Mouse (Mus musculus): ENCODE data around the gene Cldn11.

Gene Cldn11

DNA sequence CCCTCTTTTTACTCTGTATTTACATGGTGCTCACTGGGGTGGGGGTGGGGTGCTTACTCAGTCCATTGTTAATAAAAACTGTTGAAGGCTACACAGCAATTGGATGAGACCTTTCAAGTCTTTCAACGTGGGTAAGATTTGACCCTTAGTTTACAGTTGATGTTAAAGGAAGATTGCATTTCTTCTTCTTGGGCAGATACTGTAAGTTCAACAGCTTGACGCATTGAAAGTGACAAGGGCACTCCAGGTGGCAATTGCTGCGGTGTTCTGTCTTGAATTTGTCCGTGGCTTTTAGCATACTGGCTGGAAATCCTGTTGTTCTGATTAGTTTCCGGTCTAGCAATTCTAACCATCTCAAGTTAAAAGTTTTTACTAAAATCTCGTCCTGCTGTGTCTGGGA, 11.6 kb downstream of the Cldn11 start:
- no peak for DNase-seq

GRCm38 (mm10) chr3:31162860-31163259, 13.1 kb downstream of the Cldn11 start:
- DNase-seq = no peak

- no peak for DNase-seq
Observed at GRCm38 (mm10) chr3:31165803-31166202, 16.1 kb downstream of the Cldn11 start.

- no peak for DNase-seq
Observed at GRCm38 (mm10) chr3:31166365-31166871, 16.7 kb downstream of the Cldn11 start.

- no peak for DNase-seq
Observed at GRCm38 (mm10) chr3:31190342-31190741, 40.6 kb downstream of the Cldn11 start.

GRCm38 (mm10) chr3:31191402-31191801, 41.7 kb downstream of the Cldn11 start:
- no peak for DNase-seq

DNA sequence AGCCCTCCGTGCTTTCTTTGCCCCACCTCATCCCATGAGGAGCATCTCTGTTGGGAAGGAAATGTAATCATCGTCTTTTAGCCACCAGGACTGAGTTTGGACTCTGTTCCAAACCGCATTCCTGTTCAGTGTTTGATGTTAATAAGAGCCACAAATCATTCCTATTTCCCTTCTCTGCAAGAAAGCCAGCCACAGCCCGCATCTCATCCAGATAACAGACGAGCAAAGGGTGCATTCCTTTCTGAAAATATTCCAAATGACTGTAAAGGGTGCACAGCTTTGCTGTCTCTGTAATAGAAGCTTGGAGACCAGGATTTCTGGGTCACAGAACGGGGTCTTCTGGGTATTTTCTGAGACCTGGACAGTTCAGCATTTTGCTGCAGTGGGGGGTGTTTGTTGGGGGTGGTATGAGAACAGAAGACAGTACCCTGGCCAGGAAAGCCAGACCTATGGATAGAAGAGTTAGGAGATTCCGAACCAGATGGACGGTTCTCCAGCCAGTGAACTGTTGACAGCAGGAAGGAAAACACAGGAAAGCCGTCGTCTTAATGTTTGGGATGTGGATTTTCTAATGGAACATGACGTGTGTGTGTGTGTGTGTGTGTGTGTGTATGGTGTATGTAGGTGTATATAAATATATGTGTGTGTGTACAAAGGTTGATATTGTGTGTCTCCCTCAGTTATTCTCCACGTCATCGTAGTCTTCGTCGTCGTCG, 49.6 kb downstream of the Cldn11 start:
- no peak for DNase-seq

DNA sequence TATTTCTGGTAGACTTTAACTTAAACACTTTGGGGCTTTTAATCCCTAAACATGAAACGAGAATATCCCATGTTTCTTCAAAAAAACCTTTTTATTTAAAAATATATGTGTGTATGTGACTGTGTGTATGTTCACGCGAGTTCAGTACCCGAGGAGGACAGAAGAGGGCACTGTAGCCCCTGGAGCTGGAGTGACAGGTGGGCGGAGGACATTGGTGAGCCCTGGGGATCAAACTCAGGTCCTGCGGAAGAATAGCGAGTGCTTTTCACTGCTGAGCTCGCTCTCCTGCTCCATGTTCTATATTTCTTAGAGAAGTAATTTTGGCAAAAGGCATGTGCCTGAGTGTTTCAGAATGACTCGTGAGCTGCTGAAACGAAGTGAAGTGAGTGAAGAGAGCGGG, 54.2 kb downstream of the Cldn11 start:
- no peak for DNase-seq

GRCm38 (mm10) chr3:31205167-31205566, 55.4 kb downstream of the Cldn11 start:
- DNase-seq = no peak

DNA sequence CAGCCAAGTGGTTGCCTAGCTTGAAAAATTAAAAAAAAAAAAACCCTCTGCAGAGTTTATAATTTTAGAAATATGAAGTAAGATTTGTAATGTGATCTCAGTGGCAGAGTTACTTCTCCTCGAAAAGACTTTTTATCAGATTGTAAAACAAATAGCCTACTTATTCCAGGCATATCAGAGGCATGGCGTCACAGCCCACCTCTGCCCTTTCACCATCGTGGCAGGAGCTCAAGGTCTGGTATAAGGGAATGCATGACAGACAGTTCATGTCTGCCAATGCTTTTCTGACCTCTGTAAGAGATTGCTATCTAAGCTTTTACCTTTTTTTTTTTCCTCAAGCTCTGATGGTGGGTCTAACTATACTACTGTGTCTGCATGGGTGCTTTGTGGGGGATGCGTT, 58.3 kb downstream of the Cldn11 start:
- no peak for DNase-seq

DNA sequence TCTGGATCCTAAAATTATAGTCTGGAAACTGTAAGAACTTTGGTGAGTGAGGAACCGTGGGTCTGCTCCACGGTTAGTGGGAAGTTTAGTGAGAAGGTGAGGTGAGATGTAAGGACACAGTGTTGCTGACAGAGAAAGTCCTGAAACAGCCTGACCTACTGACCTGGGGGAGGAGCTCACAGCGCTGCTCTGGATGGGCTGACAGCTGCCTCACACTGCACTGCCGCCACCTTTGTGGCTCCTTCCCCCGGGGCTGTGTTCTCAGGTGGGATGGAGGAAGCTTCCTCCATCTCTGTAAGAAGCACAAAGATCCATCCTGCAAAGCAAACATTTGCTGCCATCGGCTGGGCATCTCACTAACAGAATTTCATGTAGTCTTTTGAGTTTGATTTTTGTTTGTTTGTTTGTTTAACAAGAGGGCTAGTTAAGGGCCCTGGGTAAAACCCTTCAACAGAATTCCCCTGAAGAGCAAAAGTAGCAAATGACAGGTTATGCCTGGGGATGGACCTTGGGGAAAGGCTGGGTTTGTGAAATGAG, 58.8 kb downstream of the Cldn11 start:
- DNase-seq = no peak

DNA sequence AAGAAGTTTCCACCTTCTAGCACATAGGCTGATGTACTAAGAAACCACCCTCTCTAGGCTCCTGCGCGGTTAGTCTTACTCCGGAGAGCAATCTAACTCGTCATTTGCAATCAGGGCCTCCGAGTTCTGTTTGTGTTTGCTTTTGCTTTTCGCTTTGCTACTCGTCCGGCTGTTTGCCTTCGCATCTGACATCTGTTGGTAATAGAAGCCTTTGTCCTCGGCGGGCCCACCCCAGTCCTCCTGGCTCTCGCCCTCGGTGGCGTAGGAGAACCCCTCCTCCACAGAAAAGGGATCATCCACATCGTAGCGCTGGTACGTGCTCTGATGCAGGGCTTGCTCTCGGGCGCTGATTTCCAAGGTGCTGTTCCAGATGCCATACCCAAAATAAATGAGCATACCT, 59.3 kb downstream of the Cldn11 start:
- DNase-seq = no peak

GRCm38 (mm10) chr3:31212205-31213038, 62.7 kb downstream of the Cldn11 start:
- DNase-seq = no peak

DNA sequence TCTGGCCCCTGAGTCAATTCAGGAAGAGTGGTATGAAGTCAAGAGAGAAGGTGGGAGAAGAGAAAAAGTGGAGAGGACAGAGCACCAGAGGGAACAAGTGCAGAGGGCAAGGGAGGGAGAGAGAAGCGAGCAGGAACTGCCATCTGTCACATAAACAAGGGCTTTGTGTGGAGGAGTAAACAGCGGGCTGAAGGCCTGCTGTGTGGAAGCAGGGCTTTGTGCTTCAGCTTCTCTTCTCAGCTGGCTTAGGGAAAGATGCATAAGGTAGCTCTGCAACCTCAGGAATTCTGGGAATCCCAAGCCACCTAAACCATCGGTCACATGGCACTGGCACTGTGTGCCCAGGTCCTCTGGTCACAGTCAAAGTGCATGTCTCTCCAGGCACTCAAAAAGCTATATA, 64.1 kb downstream of the Cldn11 start:
- DNase-seq = no peak

All from liver (tissue).